Mouse (Mus musculus) limb, embryonic 11.5 days (tissue): ENCODE results near the gene Il1a. TPM values are rescaled to one million over a fixed set of nuclear protein-coding genes. Genes with fewer than 3 reads are reported as not detected.

ENCODE experiments used
- ATAC-seq: fragments of 200-750 bp; cut with Nextera tagmentation; 2 replicates; pipeline ENCODE4 v1.8.0; 2017; ENCODE audit warnings: low read depth; ENCODE audit not compliant: insufficient number of reproducible peaks, low FRiP score, low TSS enrichment
- DNase-seq: peaks from one replicate; pipeline ENCODE4 v3.0.0-alpha.2; 2015; ENCODE audit warnings: low spot score
- H3K27ac ChIP-seq: fragments of 300-500 bp; sonication (generic); replicated peaks from 2 replicates; pipeline ENCODE4 v1.5.1; 2014; ENCODE audit warnings: low read depth, mild to moderate bottlenecking, low read length
- H3K27me3 ChIP-seq: fragments of 300-500 bp; sonication (generic); 2 replicates; pipeline ENCODE4 v1.6.1; 2014; ENCODE audit warnings: mild to moderate bottlenecking, low read length, mixed read lengths; ENCODE audit not compliant: control insufficient read depth, insufficient read depth
- H3K36me3 ChIP-seq: fragments of 300-500 bp; sonication (generic); 2 replicates; pipeline ENCODE4 v1.6.1; 2014; ENCODE audit warnings: mild to moderate bottlenecking, low read length, moderate library complexity, mixed read lengths; ENCODE audit not compliant: control insufficient read depth, insufficient read depth
- H3K4me1 ChIP-seq: fragments of 300-500 bp; sonication (generic); 2 replicates; pipeline ENCODE4 v1.6.1; 2014; ENCODE audit warnings: low read length, mixed read lengths; ENCODE audit not compliant: control insufficient read depth, insufficient read depth
- H3K4me2 ChIP-seq: fragments of 300-500 bp; sonication (generic); 2 replicates; pipeline ENCODE4 v1.6.1; 2014; ENCODE audit warnings: low read depth, mild to moderate bottlenecking, moderate library complexity; ENCODE audit not compliant: severe bottlenecking
- H3K4me3 ChIP-seq: fragments of 300-500 bp; sonication (generic); 2 replicates; pipeline ENCODE4 v1.5.1; 2014; ENCODE audit warnings: low read depth, low read length
- H3K9ac ChIP-seq: fragments of 300-500 bp; sonication (generic); 2 replicates; pipeline ENCODE4 v1.6.1; 2014; ENCODE audit warnings: mild to moderate bottlenecking, low read length
- H3K9me3 ChIP-seq: fragments of 300-500 bp; sonication (generic); 2 replicates; pipeline ENCODE4 v1.6.1; 2016; ENCODE audit warnings: low read length; ENCODE audit not compliant: control insufficient read depth
- whole genome bisulfite sequencing: fragments of 180-500 bp; shearing (Covaris S2); extraction: QIAGEN DNeasy Blood & Tissue Kit; methylation state at CpG from one replicate; pipeline ENCODE4 v1.1.7; 2014; 5-methylcytosine and 5-hydroxymethylcytosine counted together
- polyA plus RNA-seq: library from polyadenylated mRNA; unstranded; fragments of >200 nt; fragmentation: Nextera tagmentation; extraction: Ambion mirVana; gene quantifications from 2 replicates; pipeline ENCODE4 v1.2.1, GENCODE M21; 2014

Il1a gene
- polyA plus RNA-seq, 1 experiment from 2014 or later = not detected

DNA sequence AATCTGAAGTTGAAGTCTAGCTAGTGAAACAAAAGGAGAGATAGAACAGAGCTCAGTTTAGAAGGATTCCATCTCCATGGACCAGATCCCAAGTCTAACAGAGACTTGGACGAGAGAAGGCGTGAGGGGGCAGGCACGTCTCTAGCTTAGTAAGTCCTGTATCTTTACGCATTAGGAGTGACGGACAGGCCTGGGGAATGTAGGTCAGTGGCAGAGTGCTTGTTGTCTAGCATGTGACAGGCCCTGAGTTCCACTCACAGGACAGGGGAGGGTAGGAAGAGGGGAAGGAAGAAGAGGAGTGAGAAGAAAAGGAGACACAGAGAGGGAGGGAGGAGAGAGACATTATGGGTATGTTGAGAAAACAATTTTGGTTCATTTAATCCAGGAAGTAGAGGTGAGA is 14.7 kb downstream of the Il1a start:
- peaks cover 3% of the 10 kb centered on the region for H3K36me3 ChIP-seq
- H3K4me1 ChIP-seq = peaks cover 10% of the 10 kb centered on the region; the same call in 1 of the 2 replicates
- no peaks in the 10 kb centered on the region for H3K27me3 ChIP-seq
- no peak overlapping the region for H3K9ac ChIP-seq
- H3K4me2 ChIP-seq = peak overlapping the region; percentile 22; the same call in 1 of the 2 replicates
- no peaks in the 10 kb centered on the region for H3K9me3 ChIP-seq
- no peak for DNase-seq
- no peak for ATAC-seq
- 97% methylated on average over 5 of the region's 5 CpGs for WGBS
- H3K27ac ChIP-seq = no peak overlapping the region
- no peak overlapping the region for H3K4me3 ChIP-seq

DNA sequence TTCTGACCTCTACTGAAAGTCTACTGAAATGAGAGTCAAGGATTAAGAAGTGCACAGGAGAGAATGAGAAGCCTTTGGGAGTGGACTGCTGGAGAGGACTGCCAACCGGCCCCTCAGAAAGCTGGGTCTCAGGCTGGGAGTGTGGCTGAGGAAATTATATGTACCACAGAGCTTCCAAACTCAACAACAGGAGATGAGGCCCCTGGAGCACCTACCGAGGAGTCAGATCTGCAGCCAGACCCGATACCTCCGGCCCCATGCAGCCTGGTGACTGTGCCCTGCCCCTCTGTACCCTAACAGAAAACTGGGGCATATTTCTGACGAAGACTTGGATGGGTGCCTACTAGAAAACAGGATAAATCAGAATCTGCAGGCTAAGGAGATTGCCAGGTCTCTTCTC is 35.9 kb downstream of the Il1a start:
- ATAC-seq (no peak), DNase-seq (no peak)
- no peaks in the 10 kb centered on the region for H3K9me3 ChIP-seq
- no peak overlapping the region for H3K27ac ChIP-seq
- peaks cover 31% of the 10 kb centered on the region for H3K36me3 ChIP-seq
- no peak overlapping the region for H3K9ac ChIP-seq
- no peak overlapping the region for H3K4me2 ChIP-seq
- H3K4me1 ChIP-seq = no peaks in the 10 kb centered on the region
- no peaks in the 10 kb centered on the region for H3K27me3 ChIP-seq
- WGBS = 95% methylated on average over 5 of the region's 5 CpGs
- H3K4me3 ChIP-seq = no peak overlapping the region

DNA sequence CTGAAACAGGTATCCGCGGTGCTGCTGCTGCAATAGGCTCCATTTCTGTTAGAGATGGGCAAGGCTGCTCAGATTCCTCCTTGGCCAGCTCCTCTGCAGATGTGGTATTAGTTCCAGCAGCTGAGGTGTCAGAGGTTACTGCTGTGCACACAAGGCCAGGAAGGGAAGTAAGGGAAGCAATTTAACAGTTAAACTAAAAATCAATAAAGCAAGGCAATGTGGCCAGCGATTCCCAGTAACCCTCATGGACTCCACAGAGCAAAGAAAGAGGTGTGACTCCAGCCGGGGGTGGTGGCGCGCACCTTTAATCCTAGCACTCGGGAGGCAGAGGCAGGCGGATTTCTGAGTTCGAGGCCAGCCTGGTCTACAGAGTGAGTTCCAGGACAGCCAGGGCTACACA is 39.2 kb downstream of the Il1a start:
- no peaks in the 10 kb centered on the region for H3K9me3 ChIP-seq
- no peak overlapping the region for H3K27ac ChIP-seq
- no peak overlapping the region for H3K4me3 ChIP-seq
- H3K9ac ChIP-seq = no peak overlapping the region
- no peak for ATAC-seq
- H3K4me2 ChIP-seq = no peak overlapping the region
- no peaks in the 10 kb centered on the region for H3K4me1 ChIP-seq
- H3K36me3 ChIP-seq = peaks cover 31% of the 10 kb centered on the region
- DNase-seq = no peak
- 90% methylated on average over 8 of the region's 9 CpGs for WGBS
- H3K27me3 ChIP-seq = no peaks in the 10 kb centered on the region

DNA sequence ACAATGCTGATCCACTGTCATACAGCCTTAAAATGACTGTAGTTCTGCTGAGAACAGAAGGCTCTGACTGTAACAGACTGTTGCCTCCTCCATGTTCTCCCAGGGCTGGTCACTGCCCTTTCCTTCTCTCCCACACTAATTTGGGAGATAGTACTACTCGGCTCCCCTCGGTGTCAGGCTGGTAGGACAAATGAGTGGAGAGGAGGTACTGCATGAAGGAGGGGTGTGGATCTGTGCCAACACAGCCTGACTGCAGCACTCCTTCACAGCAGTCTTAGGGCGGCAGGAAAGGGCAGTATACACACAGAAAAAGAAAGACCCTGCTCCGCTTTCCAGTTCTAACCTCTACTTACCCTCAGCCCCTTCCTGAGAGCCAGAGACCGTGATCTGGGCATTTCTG is 39.8 kb downstream of the Il1a start:
- Histone ChIP-seq H3K9ac (no peak overlapping the region), H3K4me3 (no peak overlapping the region), H3K27ac (no peak overlapping the region), H3K36me3 (peaks cover 28% of the 10 kb centered on the region), H3K9me3 (no peaks in the 10 kb centered on the region), H3K27me3 (no peaks in the 10 kb centered on the region), H3K4me1 (no peaks in the 10 kb centered on the region), H3K4me2 (no peak overlapping the region)
- WGBS = 96% methylated on average over 5 of the region's 5 CpGs
- DNase-seq (no peak), ATAC-seq (no peak)

DNA sequence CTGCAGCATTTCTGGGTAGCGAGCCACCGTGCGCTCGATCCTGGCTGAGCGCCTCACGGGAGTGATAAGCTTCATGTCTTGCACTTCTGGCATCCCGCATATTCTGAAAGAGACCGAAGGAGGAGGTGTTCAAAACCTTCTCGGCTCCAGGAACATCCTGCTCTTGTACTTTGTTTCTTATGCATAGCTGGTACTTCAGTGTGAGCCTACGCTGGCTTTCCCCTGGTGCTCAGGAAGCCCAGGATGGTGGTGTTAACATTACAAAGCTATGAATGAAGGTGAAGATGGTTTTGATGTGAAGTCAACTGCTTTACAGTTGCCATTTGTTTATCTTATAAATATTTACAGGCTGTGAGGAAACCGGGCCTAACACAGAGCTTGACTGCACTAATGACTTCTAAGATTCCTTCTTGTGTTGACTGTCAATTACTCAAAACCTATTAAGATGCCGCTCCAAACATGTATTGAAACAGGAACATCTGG is 40.6 kb downstream of the Il1a start:
- Histone ChIP-seq H3K4me3 (no peak overlapping the region), H3K27ac (no peak overlapping the region), H3K27me3 (no peaks in the 10 kb centered on the region), H3K4me1 (no peaks in the 10 kb centered on the region), H3K36me3 (peaks cover 28% of the 10 kb centered on the region), H3K4me2 (no peak overlapping the region), H3K9ac (no peak overlapping the region), H3K9me3 (no peaks in the 10 kb centered on the region)
- DNase-seq (no peak), ATAC-seq (no peak)
- WGBS = 92% methylated on average over 12 of the region's 12 CpGs

DNA sequence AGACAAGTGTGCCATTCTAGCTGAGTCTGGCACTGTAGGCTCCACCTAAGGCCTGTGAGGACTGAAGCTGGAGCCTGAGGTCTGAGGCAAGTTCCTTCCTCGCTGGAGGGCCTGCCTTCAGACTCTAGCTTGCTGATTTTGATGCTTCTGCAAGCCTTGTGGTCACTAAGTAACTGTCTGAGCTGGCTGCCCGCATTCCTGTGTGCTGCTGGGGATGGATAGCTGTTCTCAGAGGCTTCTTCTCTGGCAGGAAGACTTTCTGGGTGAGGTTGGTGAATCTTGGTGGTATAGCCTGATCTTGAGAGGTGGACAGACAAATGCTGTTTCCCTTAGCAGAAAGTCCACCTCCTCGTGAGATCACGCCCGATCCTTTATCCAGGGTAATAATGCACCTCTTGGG is 42.0 kb downstream of the Il1a start:
- ATAC-seq = no peak
- DNase-seq = no peak
- Histone ChIP-seq H3K27me3 (no peaks in the 10 kb centered on the region), H3K4me3 (no peak overlapping the region), H3K4me1 (no peaks in the 10 kb centered on the region), H3K36me3 (peaks cover 21% of the 10 kb centered on the region), H3K4me2 (no peak overlapping the region), H3K9ac (no peak overlapping the region), H3K9me3 (no peaks in the 10 kb centered on the region), H3K27ac (no peak overlapping the region)
- WGBS = 96% methylated on average over 5 of the region's 5 CpGs

DNA sequence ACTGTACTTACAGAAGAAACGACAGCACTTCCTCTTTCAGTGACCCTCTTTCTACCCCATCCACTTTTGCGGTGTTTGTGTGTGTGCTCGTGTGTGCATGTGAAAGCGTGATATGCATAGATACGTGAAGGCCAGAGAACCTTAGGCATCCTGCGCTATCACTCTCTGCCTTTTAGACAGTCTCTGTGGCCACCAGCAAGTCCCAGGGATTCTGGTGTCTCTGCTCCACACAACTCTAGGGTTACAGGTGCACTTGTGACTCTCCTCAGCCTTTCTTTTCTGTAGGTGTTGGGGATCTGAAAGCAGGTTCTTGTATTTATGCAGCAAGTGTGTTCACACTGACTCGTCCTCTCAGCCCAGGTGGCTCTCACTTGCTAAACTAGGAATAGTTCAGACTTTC is 44.5 kb downstream of the Il1a start:
- no peak for DNase-seq
- Histone ChIP-seq H3K27me3 (no peaks in the 10 kb centered on the region), H3K9me3 (no peaks in the 10 kb centered on the region), H3K4me3 (no peak overlapping the region), H3K36me3 (peaks cover 17% of the 10 kb centered on the region), H3K9ac (no peak overlapping the region), H3K4me2 (no peak overlapping the region), H3K4me1 (no peaks in the 10 kb centered on the region), H3K27ac (no peak overlapping the region)
- WGBS = 95% methylated on average over 7 of the region's 7 CpGs
- ATAC-seq = no peak

DNA sequence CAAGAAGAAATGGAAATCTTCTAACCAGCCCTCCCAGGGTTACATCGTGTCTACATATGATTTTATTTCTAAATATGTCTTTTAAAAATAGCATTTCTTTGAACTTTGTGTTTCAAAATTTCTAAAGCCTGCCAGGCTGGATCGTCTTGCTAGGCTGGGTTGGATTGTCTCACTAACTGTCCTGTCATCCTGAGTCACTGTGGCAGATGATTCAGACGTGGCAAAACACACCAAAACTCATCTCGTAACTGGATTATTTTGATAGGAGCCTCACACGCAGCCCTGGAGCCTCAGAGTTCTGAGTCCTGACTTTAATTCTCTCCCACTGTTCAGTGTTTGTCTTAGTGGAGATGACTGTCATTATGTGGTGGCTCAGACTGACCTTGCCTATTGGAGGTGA is 46.7 kb downstream of the Il1a start:
- WGBS = 87% methylated on average over 5 of the region's 5 CpGs
- peaks cover 3% of the 10 kb centered on the region for H3K36me3 ChIP-seq
- no peak for ATAC-seq

DNA sequence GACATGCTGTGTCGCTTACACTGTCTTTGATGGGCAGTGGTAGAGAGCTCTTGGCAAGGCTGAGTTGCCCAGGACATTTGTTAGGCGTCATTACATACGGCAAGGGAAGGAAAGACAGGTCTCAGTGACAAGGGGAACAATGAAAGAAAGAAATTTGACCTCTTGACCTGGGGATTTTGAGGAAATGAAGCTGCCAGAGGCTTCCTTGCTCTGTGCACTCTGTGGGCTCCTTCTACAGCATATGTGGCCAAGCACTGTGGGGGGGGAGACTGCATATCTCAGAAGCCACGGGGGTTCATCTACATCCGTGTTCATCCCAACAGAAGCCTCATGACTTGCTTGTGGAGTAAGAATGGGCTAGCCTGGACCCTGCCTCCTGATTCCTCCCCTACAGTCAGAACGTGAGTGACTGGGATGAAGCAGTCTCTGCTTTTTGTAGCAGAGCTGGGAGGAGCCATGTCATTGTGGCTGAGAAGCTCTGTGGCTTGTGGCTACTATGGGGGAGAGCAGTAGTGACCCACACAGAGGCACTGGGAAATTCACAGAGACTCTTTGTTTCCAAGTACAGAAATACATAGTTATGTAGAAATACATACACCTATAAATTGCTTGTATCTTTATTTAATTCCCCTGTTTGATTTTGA is 48.5 kb downstream of the Il1a start:
- no peaks in the 10 kb centered on the region for H3K9me3 ChIP-seq

More for the DNA sequence above, 46.7 kb downstream of the Il1a start:
- Histone ChIP-seq H3K27me3 (no peaks in the 10 kb centered on the region), H3K4me1 (no peaks in the 10 kb centered on the region), H3K4me3 (no peak overlapping the region), H3K27ac (no peak overlapping the region), H3K9me3 (no peaks in the 10 kb centered on the region), H3K4me2 (no peak overlapping the region), H3K9ac (no peak overlapping the region)
- DNase-seq = no peak

More for the DNA sequence above, 48.5 kb downstream of the Il1a start:
- no peak overlapping the region for H3K27ac ChIP-seq
- no peaks in the 10 kb centered on the region for H3K4me1 ChIP-seq
- no peak overlapping the region for H3K4me2 ChIP-seq
- no peaks in the 10 kb centered on the region for H3K27me3 ChIP-seq
- H3K9ac ChIP-seq = no peak overlapping the region
- DNase-seq = no peak
- WGBS = 68% methylated on average over 6 of the region's 6 CpGs
- H3K36me3 ChIP-seq = no peaks in the 10 kb centered on the region
- no peak overlapping the region for H3K4me3 ChIP-seq
- no peak for ATAC-seq
